Mouse (Mus musculus): ENCODE measurements around the gene AA986860. TPM values are rescaled to one million over a fixed set of nuclear protein-coding genes. Genes with fewer than 3 reads are reported as not detected.

The AA986860 gene
- total RNA-seq (2017): 0.37 and 0.44 TPM in 2 replicates

DNA sequence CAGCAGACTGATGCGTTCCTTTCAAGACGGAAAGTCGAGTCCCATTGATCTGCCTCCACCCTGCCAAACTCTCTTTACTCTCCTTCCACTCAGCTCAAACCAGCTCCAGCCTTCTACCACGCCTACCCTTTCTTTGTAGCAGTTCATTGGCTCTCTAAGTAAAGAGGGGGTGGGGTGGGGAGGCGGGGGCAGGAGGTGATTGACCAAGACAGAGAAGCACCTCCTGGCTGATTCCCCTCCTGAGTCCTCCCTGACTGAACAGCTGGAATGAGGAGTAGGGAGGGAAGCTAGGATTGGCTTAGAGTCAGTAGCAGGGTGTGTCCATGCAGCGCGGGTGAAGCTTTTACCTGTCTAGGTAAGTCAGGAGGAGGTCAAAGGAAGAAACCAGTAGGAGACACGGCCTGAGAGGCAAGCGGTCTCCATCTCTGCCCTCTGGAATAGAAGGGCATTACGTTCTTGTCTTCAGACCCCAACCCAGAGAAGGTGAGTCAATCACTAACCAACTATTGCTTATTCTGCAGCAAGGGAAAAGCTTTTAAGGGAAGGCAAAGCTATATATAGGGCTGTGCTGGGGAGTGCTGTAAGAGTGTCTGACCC, at the start of gene AA986860:
Gene AA986860 (plus strand): TSS at position 236 of the 597 bp plus-strand sequence.
- 0 out of 2 replicates have a peak, but pooled peaks have one; percentile 24 for ATAC-seq (replicated peaks; ENCODE audit: low read depth, poor library complexity, severe bottlenecking)

DNA sequence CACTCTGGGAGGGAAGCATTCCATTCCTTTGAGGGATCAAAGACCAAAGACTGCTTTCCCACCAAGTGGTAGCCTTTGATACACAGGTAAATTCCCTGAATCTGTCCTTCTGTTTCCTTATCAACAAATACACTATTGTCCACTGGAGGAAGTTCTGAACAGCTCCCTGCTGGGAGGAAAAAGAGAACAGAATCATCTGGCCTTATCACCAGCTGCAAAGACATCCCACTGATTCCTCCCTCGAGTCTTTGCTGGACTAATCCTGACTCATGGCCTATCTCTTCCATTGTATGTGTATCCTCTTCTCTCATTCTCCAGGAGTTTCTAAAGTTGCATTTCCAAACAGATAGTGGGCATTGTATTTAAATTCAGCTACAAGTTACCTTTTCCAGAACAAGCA, 47.9 kb upstream of the AA986860 start:
- no peak for ATAC-seq (replicated peaks; ENCODE audit: low read depth, poor library complexity, severe bottlenecking)

DNA sequence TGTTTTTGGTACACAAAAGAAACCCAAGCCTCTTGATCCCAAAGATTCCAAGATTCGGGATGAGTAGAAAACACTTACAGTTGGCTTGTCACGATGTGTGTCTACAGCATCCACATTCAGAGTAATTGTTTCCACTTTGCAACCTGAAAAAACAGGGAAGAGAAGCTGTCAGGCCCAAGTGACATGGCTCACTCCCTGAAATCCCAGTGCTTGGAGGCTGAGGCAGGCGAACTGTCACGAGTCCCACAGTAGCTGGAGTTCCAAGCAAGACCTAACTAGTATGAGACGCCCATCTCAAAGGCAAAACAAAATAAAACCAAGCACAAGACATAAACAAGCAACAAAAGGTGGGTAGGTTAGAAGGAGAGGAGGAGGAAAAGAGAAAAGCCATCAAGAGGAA, 33.2 kb upstream of the AA986860 start:
- no peak for ATAC-seq (replicated peaks; ENCODE audit: low read depth, poor library complexity, severe bottlenecking)

DNA sequence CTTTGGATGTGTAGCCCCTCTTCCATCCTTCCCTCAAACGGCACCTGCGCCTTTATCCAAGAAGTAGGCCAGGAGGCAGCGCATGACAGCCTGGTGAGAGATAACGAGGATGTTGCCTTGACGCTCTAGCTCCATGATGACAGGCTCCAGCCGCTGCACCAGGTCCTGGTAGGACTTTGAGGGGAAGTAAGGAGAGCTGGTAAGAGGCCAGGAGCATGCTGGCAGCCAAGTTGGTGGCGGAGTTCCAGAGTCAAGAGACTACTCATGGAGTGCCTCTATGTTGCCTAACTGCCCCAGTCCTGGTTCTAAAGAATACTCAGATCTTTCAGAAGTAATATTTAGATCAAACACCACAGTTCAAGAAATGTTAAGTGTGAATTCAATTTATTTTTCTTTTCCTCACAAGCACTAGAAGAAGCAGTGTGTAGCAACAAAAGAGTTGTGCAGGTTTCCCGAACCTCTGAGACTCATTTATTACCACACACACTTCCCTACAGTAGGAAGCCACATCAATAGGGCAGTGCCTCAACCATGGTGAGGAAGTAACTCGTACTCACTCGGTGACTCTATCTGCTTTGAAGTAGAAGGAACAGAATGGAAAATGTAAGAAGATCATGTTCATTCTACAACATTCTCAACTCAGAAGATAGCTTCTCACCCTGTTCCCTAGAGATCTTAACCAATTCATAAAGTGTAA, 31.7 kb upstream of the AA986860 start:
- no peak for ATAC-seq (replicated peaks; ENCODE audit: low read depth, poor library complexity, severe bottlenecking)

DNA sequence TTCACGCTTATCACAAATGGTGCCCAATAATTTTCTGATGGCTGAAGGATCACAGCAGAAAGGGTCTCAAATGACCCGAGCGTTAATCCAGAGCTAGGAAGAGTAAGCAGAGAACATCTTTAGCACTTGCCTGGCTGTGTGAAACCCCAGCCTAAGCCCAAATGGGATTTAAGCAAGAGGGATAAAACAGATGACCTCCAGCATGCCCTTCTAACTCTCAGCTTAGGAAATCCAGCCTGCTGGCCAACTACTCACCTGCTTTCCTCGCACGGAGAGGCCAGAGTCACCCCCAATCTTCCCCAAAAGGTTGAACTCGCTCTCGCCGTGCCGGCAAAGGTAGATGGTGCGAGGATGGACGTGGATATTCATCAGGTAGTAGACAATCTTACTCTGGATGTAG, 29.8 kb upstream of the AA986860 start:
- ATAC-seq (replicated peaks; ENCODE audit: low read depth, poor library complexity, severe bottlenecking): no peak

DNA sequence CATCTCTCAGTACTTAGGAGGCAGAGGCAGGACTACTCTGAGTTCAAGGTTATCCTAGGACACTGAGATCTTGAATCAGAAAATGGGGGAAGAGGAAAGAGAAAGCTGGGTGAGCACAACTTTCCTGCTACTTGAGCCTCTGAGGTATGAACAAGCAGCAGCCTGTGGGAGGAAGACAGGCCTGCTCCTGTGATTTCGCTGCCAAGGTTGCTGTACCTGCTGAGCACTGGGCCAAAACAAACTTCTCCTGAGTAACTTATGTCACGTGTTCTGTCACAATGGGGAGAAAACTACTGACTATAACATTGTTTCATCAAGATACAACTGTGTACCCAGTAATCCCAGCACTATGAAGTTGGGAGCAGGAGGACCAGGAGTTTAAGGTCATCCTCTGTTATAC, 28.2 kb upstream of the AA986860 start:
- no peak for ATAC-seq (replicated peaks; ENCODE audit: low read depth, poor library complexity, severe bottlenecking)

DNA sequence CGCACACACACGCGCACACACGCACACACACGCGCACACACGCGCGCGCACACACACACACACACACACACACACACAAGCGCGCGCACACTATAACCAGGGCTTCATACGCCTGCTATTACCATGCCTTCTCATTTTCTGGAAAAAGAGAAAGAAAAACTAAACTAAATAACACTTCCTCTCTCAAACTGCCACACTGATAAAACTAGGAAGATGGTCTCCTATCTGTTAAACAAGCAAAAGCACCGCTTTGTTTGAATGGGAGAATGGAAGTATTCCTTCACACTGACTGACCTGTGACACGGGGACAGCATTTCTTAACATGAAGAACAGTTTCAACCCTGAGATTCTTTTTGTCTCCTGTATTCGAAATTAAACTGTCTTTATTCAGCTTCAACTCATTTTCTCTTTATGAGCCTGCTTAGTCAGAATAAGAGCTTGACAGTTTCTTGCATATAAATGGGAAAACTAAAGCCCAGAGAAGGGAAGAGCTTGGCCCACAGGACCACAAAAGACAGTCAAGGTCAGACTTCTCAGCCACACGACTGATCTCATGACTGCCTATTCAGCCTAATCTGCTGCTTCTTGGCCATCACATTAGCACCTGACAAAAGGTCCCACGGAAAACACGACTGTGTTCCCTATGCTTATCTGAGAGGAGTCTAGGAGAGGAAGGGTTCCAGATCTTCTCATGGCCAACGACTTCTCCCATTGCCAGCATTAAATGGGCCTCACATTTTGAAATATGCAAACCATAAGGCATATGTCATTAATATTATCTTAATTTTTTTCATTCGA, 21.3 kb upstream of the AA986860 start:
- ATAC-seq (replicated peaks; ENCODE audit: low read depth, poor library complexity, severe bottlenecking): no peak

DNA sequence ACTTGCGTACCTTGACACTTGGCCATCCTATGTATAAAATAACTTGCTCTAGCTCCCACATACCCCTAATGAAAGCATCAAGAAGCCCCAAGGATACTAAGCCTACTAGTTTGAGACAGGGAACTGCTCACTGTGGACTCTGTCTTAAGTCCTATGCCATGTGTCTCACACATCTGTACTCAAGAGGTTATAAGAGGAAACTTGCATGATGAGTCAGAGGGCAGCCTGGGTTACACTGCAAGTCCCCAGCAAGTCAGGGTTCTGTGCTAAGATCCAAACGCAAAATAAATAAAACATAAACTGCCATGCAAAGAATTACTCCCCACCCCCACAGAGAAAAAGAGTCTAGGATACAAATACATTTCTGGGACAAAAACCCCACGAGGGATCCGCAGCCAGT, 17.7 kb upstream of the AA986860 start:
- ATAC-seq (replicated peaks; ENCODE audit: low read depth, poor library complexity, severe bottlenecking): no peak

DNA sequence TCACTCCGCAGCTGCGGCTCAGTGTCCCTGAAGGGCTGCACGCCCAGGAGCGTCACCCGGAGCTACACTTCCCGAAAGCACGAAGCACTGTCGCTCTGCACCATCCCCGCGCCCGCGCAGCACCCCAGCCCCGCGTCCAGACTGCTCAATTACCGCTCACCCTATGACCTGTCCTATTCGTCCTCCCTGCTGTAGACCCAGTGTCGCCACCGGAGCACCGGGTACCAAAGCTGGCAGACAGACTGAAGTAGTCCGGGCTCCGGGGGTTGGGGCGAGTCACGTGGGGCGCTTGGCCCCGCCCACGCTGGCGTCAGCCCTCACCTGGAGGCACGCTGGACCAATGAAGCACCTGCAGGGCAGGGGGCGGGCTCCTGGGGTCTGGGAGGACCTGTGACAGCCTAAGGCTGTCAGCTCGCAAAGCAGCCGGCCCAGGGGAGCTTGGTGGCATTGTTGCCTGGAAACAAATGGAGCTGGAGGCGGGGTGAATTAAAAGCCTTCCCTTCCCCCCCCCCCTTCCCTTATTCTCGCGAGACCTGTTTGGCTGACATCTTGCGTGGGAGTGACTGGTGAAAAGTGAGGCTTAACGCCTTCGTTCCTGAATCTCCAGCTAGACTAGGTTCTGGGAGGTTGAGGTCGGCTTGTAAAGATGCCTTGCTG, 16.1 kb upstream of the AA986860 start, which contains the start of gene Gm29427:
Gene Gm29427 (minus strand): TSS at position 239 of the 657 bp plus-strand sequence.
- ATAC-seq (replicated peaks; ENCODE audit: low read depth, poor library complexity, severe bottlenecking): peak; percentile 71

DNA sequence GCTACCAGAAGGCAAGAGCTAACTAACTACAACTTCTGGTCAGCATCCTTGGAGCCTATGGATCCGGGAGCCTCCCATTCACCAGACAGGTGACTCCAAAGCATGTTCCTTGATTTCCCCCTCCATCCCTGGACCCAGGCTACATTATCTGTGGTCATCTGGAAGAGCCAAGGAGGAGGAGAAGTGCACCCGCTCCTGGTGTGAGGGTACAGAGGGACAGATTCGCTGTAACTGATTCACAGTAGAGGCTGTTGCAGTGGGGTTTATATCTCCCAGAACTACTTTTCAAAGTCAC, 15.6 kb upstream of the AA986860 start:
- ATAC-seq (replicated peaks; ENCODE audit: low read depth, poor library complexity, severe bottlenecking): no peak

DNA sequence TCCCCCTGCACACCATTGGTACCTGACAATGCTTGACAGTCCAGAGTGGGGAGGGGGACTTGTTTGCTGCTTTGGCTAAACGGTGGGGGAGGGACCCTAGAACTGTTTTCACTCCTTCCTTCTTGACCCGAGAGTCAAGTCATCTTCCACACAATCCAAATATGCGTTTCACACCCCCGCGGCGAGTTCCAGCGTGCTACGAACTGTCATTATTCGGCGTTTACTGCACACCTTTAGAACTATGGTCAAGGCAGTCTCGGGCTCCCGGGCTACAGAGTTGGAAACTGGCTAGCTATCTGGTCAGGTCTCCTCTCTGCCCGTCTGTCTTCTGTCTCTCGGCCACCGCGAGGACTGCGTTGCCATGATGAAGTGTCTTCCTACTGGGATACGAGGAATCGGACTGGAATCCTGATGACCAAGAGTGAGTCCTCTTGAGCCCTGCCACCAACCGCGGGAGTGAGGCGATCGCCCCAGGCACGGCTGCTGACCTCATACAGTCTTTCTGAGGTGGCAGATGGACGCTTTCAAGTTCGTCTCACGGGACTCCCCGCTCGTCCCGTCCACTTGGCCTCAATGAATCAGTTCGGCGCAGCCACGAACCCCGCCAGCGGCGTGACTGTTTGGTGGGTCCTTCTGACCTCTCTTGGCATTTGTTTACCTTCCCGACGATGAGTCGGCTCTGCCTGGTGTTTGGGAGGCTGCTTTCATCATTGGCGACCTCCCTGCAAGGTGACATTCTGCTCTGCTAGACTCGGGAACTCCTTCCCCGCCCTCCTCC, 15.1 kb upstream of the AA986860 start:
- no peak; the same call in 1 of the 2 replicates for ATAC-seq (replicated peaks; ENCODE audit: low read depth, poor library complexity, severe bottlenecking)

DNA sequence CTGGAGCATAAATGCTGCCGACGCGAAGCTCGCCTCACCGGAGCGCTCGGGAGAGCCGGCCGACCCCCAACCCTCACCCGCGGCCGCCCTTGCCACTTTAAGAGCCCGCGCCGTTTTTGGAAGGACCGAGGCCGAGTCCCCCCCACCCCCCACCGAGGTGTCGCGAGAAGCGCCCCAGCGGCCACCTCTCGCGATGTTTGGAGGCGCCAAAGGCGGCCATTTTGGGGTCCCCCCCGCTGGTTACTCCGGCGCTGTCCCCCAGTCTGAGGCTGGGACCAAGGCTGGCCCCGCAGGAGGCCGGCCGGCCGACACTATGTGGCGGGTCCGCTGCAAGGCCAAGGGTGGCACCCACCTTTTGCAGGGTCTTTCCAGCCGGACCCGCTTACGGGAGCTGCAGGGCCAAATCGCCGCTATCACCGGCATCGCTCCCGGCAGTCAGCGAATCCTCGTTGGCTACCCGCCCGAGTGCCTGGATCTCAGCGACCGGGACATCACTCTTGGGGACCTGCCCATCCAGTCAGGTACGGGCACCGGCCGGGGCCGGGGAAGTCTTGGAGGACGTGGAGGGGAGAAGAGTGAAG, 14.4 kb upstream of the AA986860 start, which contains the start of gene Yod1:
Gene Yod1 (plus strand): TSS at position 37 of the 581 bp plus-strand sequence.
- ATAC-seq (replicated peaks; ENCODE audit: low read depth, poor library complexity, severe bottlenecking): peak; percentile 68

DNA sequence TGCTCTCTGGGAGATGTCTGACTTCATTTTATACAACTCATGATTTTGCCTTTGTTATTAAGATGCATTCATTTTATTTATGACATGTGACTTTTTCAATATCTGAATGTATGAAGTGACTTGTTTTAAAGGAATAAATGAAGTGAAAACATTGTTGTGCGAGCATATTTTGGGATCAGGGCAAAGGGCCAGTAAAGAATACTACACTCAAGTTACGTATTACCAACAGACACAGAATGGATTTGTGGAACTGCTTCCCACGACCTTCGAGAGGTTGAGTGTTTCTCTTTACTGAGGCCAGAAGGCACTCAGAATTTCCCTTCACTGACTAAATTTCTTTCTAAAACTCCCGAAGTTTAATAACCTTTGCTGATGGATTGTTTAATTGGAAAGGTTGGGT, 7.6 kb upstream of the AA986860 start:
- ATAC-seq (replicated peaks; ENCODE audit: low read depth, poor library complexity, severe bottlenecking): no peak

DNA sequence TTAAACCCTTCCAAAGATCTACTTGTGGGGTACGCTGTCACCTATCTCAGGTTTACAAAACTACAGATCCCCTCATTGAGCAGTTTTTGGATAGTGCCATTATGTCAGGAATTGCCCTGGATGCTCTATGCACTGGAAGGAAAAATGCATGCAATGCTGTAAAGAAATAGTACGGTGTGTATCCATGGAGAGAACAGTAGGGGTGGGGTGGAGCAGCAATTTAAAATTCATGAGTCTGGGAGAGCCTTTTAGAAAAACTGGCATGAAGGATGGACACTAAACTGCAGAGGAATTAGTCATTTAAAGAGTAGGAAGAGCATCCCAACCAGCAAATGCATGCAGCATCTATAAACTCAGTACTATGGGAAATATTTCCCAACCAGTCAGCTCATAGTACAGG, 5.4 kb upstream of the AA986860 start:
- no peak for ATAC-seq (replicated peaks; ENCODE audit: low read depth, poor library complexity, severe bottlenecking)

DNA sequence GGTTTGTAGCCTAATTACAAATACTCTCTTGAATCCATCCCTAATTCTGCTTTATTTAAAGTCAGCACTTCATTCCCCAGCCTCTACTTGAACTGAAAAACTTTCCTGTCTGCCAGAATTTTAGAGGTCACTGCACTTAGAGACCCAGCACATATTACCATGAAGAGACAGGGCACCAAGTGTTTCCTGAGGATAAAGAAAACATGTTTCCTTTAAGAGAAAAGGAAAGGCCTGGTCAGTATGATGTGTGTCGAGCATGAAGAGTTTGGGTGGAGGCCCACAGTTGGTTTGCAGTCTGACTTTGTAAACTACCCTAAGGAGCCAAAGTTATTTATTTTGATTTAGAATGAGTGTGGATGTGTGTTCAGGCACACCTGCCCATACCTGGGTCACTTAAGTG, 3.7 kb upstream of the AA986860 start:
- ATAC-seq (replicated peaks; ENCODE audit: low read depth, poor library complexity, severe bottlenecking): peak; percentile 70

DNA sequence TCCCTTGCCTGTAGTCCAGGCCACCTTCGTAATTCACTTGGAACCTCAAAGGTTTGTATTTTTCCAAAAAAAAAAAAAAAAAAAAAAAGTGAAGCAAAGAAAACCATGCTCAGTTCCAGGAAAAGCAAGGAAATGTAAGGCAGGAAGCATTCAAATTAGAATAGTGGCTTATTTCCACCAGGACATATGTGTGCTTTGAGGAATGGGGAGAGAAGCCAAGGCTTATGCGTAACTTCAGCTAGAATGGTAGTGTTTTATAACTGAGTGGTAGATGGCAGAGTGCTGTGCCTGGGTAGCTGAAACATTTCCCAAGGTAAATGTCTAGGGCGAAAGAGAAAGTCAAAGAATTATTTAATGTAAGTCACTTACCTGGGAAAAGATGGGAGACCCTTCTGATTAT, 3.1 kb upstream of the AA986860 start:
- ATAC-seq (replicated peaks; ENCODE audit: low read depth, poor library complexity, severe bottlenecking): no peak

DNA sequence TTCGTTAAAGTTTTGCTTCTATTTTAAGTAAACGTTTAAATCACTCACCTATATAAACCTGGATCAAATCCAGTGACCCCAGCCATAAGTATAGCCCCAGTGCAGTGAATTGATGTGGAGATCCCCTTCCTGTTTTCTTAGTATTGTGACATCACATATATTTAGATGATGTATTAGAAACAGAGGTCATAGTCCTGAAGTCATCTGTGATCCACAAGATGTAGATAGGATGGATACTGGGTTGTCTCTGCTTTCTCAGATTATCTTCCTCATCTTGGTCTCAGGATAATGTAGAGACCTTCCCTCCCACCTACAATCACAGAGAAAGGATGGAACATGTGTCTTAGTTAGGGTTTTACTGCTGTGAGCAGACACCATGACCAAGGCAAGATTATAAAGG, 2.6 kb upstream of the AA986860 start, which contains the start of gene Pfkfb2:
Gene Pfkfb2 (minus strand): TSS at position 101 of the 400 bp plus-strand sequence.
- no peak for ATAC-seq (replicated peaks; ENCODE audit: low read depth, poor library complexity, severe bottlenecking)

DNA sequence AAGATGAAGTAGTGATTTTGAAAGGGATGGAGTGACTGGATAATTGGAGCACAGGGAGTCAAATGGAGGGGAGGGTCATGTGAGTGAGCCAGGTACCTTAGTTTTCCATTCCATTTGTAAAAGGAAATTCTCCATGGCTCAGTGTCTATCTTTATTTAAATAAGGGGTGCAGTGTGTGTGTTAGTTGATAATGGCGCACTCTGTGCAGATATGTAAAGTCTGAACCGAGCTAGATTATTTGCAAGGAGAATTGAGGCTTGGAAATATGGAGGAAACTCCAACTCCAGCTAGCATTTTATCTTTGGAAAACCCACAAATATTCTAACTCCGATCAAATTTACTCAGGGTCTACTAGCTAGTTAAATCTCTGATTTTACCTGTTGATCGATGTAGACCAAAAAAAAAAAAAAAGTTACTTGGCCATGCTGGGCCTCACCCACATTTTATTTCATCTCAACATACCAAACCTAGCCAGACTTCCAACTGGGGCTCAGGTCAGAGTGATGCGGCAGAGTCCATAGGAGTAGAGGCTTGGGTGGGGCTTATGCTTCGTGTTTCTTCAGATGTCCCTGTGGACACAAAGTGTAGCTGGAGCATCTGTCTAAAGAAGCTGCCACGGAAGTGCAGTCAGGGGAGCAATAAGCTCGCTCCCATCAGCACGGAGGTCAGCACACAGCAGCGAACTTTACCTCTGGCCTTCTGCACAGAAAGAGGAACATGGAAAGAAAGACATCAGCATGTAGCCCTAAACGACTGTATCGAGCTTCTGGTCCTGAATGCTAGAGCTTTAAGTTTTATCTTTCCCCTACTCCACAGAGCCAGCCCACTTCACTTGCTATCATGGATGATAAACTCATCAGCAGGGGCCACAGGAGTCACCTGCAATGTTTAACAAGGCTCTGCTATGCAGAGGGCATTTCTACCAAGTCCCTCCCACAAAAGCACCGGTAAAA, 1.2 kb downstream of the AA986860 start:
- 0 out of 2 replicates have a peak, but pooled peaks have one; percentile 14 for ATAC-seq (replicated peaks; ENCODE audit: low read depth, poor library complexity, severe bottlenecking)
